Mouse (Mus musculus): ENCODE results near the gene Amfr.

GRCm38 (mm10) chr8:93960909-93961308, 51.7 kb downstream of the Amfr start:
- TF ChIP-seq GATA1 (IDR thresholded peaks at IDR 0.05; ENCODE audit: low read length) (no peak), TAL1 (IDR thresholded peaks at IDR 0.05; ENCODE audit: low read length) (no peak)
